Mouse (Mus musculus): Measurements from ENCODE around the gene Ppp1r10. TPM values are rescaled to one million over a fixed set of nuclear protein-coding genes. Genes with fewer than 3 reads are reported as not detected.

Ppp1r10 gene
- 12.3 and 15.6 TPM in 2 replicates for polyA plus RNA-seq (2012; rRNA removed)
- 15.4 and 17.4 TPM in 2 replicates for polyA plus RNA-seq (2014; fragmentation: Nextera tagmentation; extraction: Ambion mirVana)

GRCm38 (mm10) chr17:35916297-35917142 lies at the start of gene Ppp1r10, which contains the start of gene Mrps18b:
Gene Ppp1r10 (plus strand): TSS chr17:35916434.
Gene Mrps18b (minus strand): TSS chr17:35916389.
- Histone ChIP-seq H3K36me3 (replicated peaks; ENCODE audit: control insufficient read depth, insufficient read depth, low read depth) (peaks cover 29% of the 10 kb centered on the region), H3K4me2 (ENCODE audit: low read depth) (peak within 1 kb of the TSS; percentile 96), H3K9ac (replicated peaks) (peak within 1 kb of the TSS; percentile 100), H3K9me3 (ENCODE audit: control insufficient read depth, low read length) (no peaks in the 10 kb centered on the region), H3K27ac (peak within 1 kb of the TSS; percentile 97), H3K27me3 (ENCODE audit: control insufficient read depth, insufficient read depth, low read length) (no peaks in the 10 kb centered on the region), H3K4me3 (ENCODE audit: insufficient read depth in 1 of 2, low read depth in 2 of 2, low read length in 2 of 2) (peak within 1 kb of the TSS; percentile 86 to 88), H3K4me1 (replicated peaks; ENCODE audit: control insufficient read depth in 2 of 2, insufficient read depth in 2 of 2, low read length in 1 of 2) (peaks cover 22 to 31% of the 10 kb centered on the region in 2 experiments)
- under 1% methylated on average over 83 of the region's 83 CpGs for WGBS (ENCODE audit: insufficient replicate concordance)
- TF ChIP-seq EP300 (IDR thresholded peaks at IDR 0.05; ENCODE audit: low read depth) (peak; percentile 62; the same call in 1 of the 2 replicates), CTCF (IDR thresholded peaks at IDR 0.05; ENCODE audit: low read depth) (peak; percentile 81)
- DNase-seq (ENCODE audit: low read depth in 3 of 3, low spot score in 3 of 3) (peak; percentile 97 to 98 (median 98)), ATAC-seq (ENCODE audit: insufficient read depth) (peak; percentile 86)

GRCm38 (mm10) chr17:35866911-35867890 lies 49.0 kb upstream of the Ppp1r10 start:
- ATAC-seq (ENCODE audit: insufficient read depth) (no peak), DNase-seq (ENCODE audit: low read depth in 3 of 3, low spot score in 3 of 3) (no peak)
- peak; percentile 47 for TF ChIP-seq CTCF (IDR thresholded peaks at IDR 0.05; ENCODE audit: low read depth)
- no peak for TF ChIP-seq EP300 (IDR thresholded peaks at IDR 0.05; ENCODE audit: low read depth)
- Histone ChIP-seq H3K9ac (replicated peaks) (peak overlapping the region; percentile 31), H3K27ac (no peak overlapping the region), H3K9me3 (ENCODE audit: control insufficient read depth, low read length) (peaks cover 3% of the 10 kb centered on the region), H3K4me1 (replicated peaks; ENCODE audit: control insufficient read depth in 2 of 2, insufficient read depth in 2 of 2, low read length in 1 of 2) (peaks cover 5 to 10% of the 10 kb centered on the region in 2 experiments; a peak in 3 of 4 replicates), H3K4me2 (ENCODE audit: low read depth) (peak overlapping the region; percentile 65), H3K36me3 (replicated peaks; ENCODE audit: control insufficient read depth, insufficient read depth, low read depth) (no peaks in the 10 kb centered on the region), H3K27me3 (ENCODE audit: control insufficient read depth, insufficient read depth, low read length) (peaks cover 55% of the 10 kb centered on the region), H3K4me3 (ENCODE audit: insufficient read depth in 1 of 2, low read depth in 2 of 2, low read length in 2 of 2) (peak overlapping the region; percentile 50 to 64)
- WGBS (ENCODE audit: insufficient replicate concordance) = 3% methylated on average over 26 of the region's 26 CpGs

- Histone ChIP-seq H3K9me3 (ENCODE audit: control insufficient read depth, low read length) (peaks cover 3% of the 10 kb centered on the region), H3K27ac (no peak overlapping the region), H3K27me3 (ENCODE audit: control insufficient read depth, insufficient read depth, low read length) (peaks cover 55% of the 10 kb centered on the region), H3K9ac (replicated peaks) (peak overlapping the region; percentile 40), H3K4me3 (ENCODE audit: insufficient read depth in 1 of 2, low read depth in 2 of 2, low read length in 2 of 2) (peak overlapping the region; percentile 50 to 51), H3K4me1 (replicated peaks; ENCODE audit: control insufficient read depth in 2 of 2, insufficient read depth in 2 of 2, low read length in 1 of 2) (peaks cover 5 to 10% of the 10 kb centered on the region in 2 experiments), H3K4me2 (ENCODE audit: low read depth) (peak overlapping the region; percentile 65), H3K36me3 (replicated peaks; ENCODE audit: control insufficient read depth, insufficient read depth, low read depth) (no peaks in the 10 kb centered on the region)
- TF ChIP-seq CTCF (IDR thresholded peaks at IDR 0.05; ENCODE audit: low read depth) (no peak), EP300 (IDR thresholded peaks at IDR 0.05; ENCODE audit: low read depth) (no peak)
- DNase-seq (ENCODE audit: low read depth in 3 of 3, low spot score in 3 of 3) = no peak
- 9% methylated on average over 17 of the region's 17 CpGs for WGBS (ENCODE audit: insufficient replicate concordance)
- ATAC-seq (ENCODE audit: insufficient read depth) = no peak
These were observed 47.9 kb upstream of the Ppp1r10 start for GRCm38 (mm10) chr17:35868165-35868820.

DNA sequence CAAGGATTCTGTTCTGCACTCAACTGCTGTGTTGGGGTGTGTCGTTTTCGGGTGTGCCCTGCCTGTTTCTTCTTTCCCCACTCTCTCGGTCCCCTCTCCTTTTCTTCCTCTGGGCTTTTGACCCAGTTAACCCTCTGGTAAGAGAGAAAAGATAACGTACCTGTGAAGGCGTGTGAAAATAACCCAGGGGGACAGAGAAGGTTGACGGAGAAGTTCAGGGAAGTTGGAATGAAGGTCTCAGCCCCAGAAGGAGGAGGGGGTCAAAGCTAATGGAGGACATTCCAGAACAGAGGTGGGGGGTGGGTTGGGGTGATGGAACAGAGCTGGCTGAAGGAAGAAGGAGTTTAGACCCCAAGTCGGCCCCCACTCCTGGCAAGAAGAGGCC lies 47.3 kb upstream of the Ppp1r10 start:
- H3K4me2 ChIP-seq (ENCODE audit: low read depth) = peak overlapping the region; percentile 65
- DNase-seq (ENCODE audit: low read depth in 3 of 3, low spot score in 3 of 3) (no peak), ATAC-seq (ENCODE audit: insufficient read depth) (no peak)
- no peaks in the 10 kb centered on the region for H3K36me3 ChIP-seq (replicated peaks; ENCODE audit: control insufficient read depth, insufficient read depth, low read depth)
- H3K9ac ChIP-seq (replicated peaks) = peak overlapping the region; percentile 40
- H3K27ac ChIP-seq = 0 out of 2 replicates have a peak overlapping the region, but pooled peaks have one; percentile 27
- peaks cover 9 to 15% of the 10 kb centered on the region in 2 experiments for H3K4me1 ChIP-seq (replicated peaks; ENCODE audit: control insufficient read depth in 2 of 2, insufficient read depth in 2 of 2, low read length in 1 of 2)
- 3% methylated on average over 7 of the region's 7 CpGs for WGBS (ENCODE audit: insufficient replicate concordance)
- H3K9me3 ChIP-seq (ENCODE audit: control insufficient read depth, low read length) = peaks cover 3% of the 10 kb centered on the region
- H3K4me3 ChIP-seq (ENCODE audit: insufficient read depth in 1 of 2, low read depth in 2 of 2, low read length in 2 of 2) = peak overlapping the region; percentile 50 to 51
- no peak for TF ChIP-seq EP300 (IDR thresholded peaks at IDR 0.05; ENCODE audit: low read depth)
- TF ChIP-seq CTCF (IDR thresholded peaks at IDR 0.05; ENCODE audit: low read depth) = no peak
- H3K27me3 ChIP-seq (ENCODE audit: control insufficient read depth, insufficient read depth, low read length) = peaks cover 55% of the 10 kb centered on the region
